Mouse (Mus musculus) heart, postnatal 0 days (tissue): ENCODE data around the gene Znrf2. TPM values are rescaled to one million over a fixed set of nuclear protein-coding genes. Genes with fewer than 3 reads are reported as not detected.
"Not testable (repeated sequence)": the region's sequence is repeated elsewhere in the genome, so short reads cannot be mapped to it uniquely, and the experiment has no call there.

Experiments
- ATAC-seq: fragments of 200-750 bp; cut with Nextera tagmentation; 2 replicates; pipeline ENCODE4 v1.8.0; 2017; ENCODE audit warnings: low read depth, moderate number of reproducible peaks, moderate library complexity; ENCODE audit not compliant: insufficient read depth
- DNase-seq: peaks from one replicate; pipeline ENCODE4 v3.0.0-alpha.2; 2016; ENCODE audit warnings: low spot score
- H3K27ac ChIP-seq: fragments of 300-500 bp; sonication (generic); 2 replicates; pipeline ENCODE4 v1.5.1; 2014; ENCODE audit warnings: low read depth, mild to moderate bottlenecking
- H3K27me3 ChIP-seq: fragments of 300-500 bp; sonication (generic); 2 replicates; pipeline ENCODE4 v1.6.1; 2014; ENCODE audit warnings: low read length, mixed read lengths; ENCODE audit not compliant: control insufficient read depth, insufficient read depth
- H3K36me3 ChIP-seq: fragments of 300-500 bp; sonication (generic); replicated peaks from 2 replicates; pipeline ENCODE4 v1.6.1; 2014; ENCODE audit warnings: low read length, mixed read lengths; ENCODE audit not compliant: control insufficient read depth, insufficient read depth
- H3K4me1 ChIP-seq: fragments of 300-500 bp; sonication (generic); 2 replicates; pipeline ENCODE4 v1.6.1; 2014; ENCODE audit warnings: antibody characterized with exemption; ENCODE audit not compliant: control insufficient read depth, insufficient read depth
- H3K4me2 ChIP-seq: fragments of 300-500 bp; sonication (generic); 2 replicates; pipeline ENCODE4 v1.6.1; 2014; ENCODE audit warnings: low read depth, mild to moderate bottlenecking, low read length, moderate library complexity
- H3K4me3 ChIP-seq: fragments of 300-500 bp; sonication (generic); 2 replicates; pipeline ENCODE4 v1.5.1; 2014; ENCODE audit warnings: low read depth, low read length
- H3K9ac ChIP-seq: fragments of 300-500 bp; sonication (generic); replicated peaks from 2 replicates; pipeline ENCODE4 v1.6.1; 2014; ENCODE audit warnings: low read depth, low read length, mixed read lengths
- H3K9me3 ChIP-seq: fragments of 300-500 bp; sonication (generic); replicated peaks from 2 replicates; pipeline ENCODE4 v1.6.1; 2016; ENCODE audit warnings: low read length; ENCODE audit not compliant: control insufficient read depth
- CTCF ChIP-seq: IDR thresholded peaks from 2 replicates; pipeline ENCODE4 v1.5.1; 2016; ENCODE audit warnings: antibody characterized with exemption, control low read depth, low read depth
- EP300 ChIP-seq: IDR thresholded peaks from 2 replicates; pipeline ENCODE4 v1.6.1; 2016; ENCODE audit warnings: antibody characterized with exemption, low read depth
- WGBS: fragments of 180-500 bp; shearing (Covaris S2); extraction: QIAGEN DNeasy Blood & Tissue Kit; methylation state at CpG from one replicate; pipeline ENCODE4 v1.1.7; 2014; 5-methylcytosine and 5-hydroxymethylcytosine counted together
- polyA plus RNA-seq: library from polyadenylated mRNA; unstranded; fragments of >200 nt; fragmentation: Nextera tagmentation; extraction: Ambion mirVana; gene quantifications from 2 replicates; pipeline ENCODE4 v1.2.1, GENCODE M21; 2015
- total RNA-seq: library from RNA; depleted of rRNA; stranded (reverse); fragments of >200 nt; gene quantifications from 2 replicates; pipeline ENCODE4 v1.2.3, GENCODE M21; 2014; ENCODE audit warnings: low replicate concordance

Znrf2 gene
- total and polyA plus RNA-seq, 2 experiments from 2014 or later: 4.3 to 7.1 TPM

DNA sequence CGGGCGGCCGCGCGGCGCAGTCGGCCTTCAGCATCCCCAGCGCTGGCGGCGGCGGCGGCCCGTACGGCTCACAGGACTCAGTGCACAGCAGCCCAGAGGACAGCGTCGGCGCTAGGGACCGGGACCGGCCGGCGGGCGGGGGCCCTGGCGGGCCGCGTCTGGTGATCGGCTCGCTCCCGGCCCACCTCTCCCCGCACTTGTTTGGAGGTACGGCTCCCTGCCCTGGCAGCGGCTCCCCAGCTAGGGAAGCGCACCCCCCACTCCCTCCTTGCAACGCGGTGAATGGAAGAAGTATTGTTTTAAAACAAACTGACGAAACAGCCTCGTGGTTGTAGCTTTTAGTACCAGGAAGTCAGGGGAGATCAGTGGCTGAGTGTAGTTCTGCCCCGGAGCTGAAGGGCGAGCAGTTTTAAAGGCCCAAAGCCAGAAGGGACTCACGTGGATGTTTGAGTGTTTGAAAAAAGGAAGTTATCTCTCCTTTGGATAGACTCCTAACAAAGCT, 601 bp downstream of the Znrf2 start:
- H3K9me3 ChIP-seq: no peaks in the 10 kb centered on the region
- peak; percentile 45 for ATAC-seq

DNA sequence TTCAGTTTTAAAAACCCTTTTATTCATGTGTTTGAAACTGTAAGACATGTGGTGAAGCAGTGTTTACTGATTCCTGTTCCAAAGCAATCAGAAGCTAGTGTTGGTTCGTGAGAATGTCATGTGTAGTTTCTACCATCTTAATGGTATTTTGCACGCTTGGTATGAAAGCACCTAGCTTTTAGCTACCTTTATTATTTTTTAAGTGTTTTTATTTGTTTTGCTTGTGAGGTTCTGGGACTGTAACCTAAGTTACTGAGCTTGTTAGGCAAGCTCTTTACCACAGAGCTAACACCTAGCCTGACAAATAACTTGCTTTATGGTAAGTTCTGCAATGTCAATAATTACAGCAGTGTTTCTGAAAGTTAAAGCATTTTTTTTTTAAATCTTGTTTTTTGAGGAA, 1.7 kb downstream of the Znrf2 start:
- Histone ChIP-seq H3K9me3 (no peaks in the 10 kb centered on the region), H3K36me3 (no peaks in the 10 kb centered on the region), H3K9ac (peak overlapping the region; percentile 93), H3K27me3 (no peaks in the 10 kb centered on the region), H3K4me1 (peaks cover 25% of the 10 kb centered on the region), H3K4me3 (peak overlapping the region; percentile 76), H3K4me2 (peak overlapping the region; percentile 62), H3K27ac (peak overlapping the region; percentile 97; the same call in 1 of the 2 replicates)
- DNase-seq (no peak), ATAC-seq (no peak)
- WGBS: 50% methylated on average over 2 of the region's 2 CpGs
- no peak for TF ChIP-seq EP300
- TF ChIP-seq CTCF: no peak

More for the DNA sequence above, 601 bp downstream of the Znrf2 start:
- no peaks in the 10 kb centered on the region for H3K27me3 ChIP-seq
- DNase-seq: peak; percentile 88
- H3K27ac ChIP-seq: peak overlapping the region; percentile 97
- TF ChIP-seq CTCF (no peak), EP300 (no peak)
- peak overlapping the region; percentile 76 for H3K4me3 ChIP-seq
- WGBS: 0% methylated on average over 34 of the region's 39 CpGs
- H3K36me3 ChIP-seq: no peaks in the 10 kb centered on the region
- peak overlapping the region; percentile 93 for H3K9ac ChIP-seq
- peaks cover 35% of the 10 kb centered on the region for H3K4me1 ChIP-seq
- peak overlapping the region; percentile 62 for H3K4me2 ChIP-seq

DNA sequence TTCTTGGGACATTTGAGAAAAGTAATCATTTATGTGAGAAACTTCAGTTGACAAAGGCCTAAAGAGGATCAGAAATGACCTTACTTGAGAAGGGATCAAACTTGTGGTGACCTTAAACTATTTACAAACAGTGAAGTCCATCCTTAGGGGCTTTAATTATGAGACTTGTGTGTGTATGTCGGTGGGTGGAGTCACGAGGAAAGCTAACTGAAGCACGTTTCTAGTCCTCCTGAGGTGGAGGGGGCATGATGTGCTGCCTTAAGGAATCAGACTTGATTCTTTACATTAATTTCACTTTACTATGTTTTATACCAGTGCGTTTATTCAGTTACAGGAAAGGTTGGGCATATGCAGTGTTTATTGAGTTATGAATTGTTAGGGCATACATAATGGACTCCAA, 2.6 kb downstream of the Znrf2 start:
- no peaks in the 10 kb centered on the region for H3K36me3 ChIP-seq
- H3K27me3 ChIP-seq: no peaks in the 10 kb centered on the region
- H3K4me2 ChIP-seq: peak overlapping the region; percentile 35; the same call in 1 of the 2 replicates
- WGBS: 37% methylated on average over 4 of the region's 4 CpGs
- H3K9ac ChIP-seq: no peak overlapping the region
- peaks cover 25% of the 10 kb centered on the region for H3K4me1 ChIP-seq
- ATAC-seq: no peak
- peak overlapping the region; percentile 4; the same call in 1 of the 2 replicates for H3K4me3 ChIP-seq
- no peak for DNase-seq
- H3K9me3 ChIP-seq: no peaks in the 10 kb centered on the region
- TF ChIP-seq CTCF: no peak
- no peak for TF ChIP-seq EP300
- no peak overlapping the region for H3K27ac ChIP-seq

DNA sequence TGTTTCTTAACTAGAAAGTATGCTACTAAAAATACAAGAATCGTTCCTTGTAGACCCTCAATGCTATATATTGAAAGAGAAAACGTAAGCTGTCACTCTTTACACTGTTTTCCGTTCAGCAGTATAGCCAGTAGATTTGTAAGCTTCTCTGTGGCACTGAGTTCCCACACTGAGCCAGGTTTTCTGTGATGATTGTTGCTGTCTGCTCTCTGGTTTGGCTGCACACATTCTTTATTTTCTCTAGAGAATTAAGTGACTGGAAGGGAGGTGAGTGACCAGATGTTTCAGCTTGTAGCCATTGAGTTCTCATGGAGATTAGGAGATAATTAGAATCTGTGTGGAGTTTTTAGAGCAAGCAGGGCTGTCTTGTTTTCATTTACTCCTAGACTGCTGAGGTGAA, 3.0 kb downstream of the Znrf2 start:
- Histone ChIP-seq H3K36me3 (no peaks in the 10 kb centered on the region), H3K27me3 (no peaks in the 10 kb centered on the region), H3K27ac (no peak overlapping the region), H3K4me3 (no peak overlapping the region), H3K4me2 (peak overlapping the region; percentile 14; the same call in 1 of the 2 replicates), H3K9ac (no peak overlapping the region), H3K4me1 (peaks cover 25% of the 10 kb centered on the region), H3K9me3 (no peaks in the 10 kb centered on the region)
- WGBS: 61% methylated on average over 3 of the region's 3 CpGs
- no peak for DNase-seq
- TF ChIP-seq EP300 (no peak), CTCF (no peak)
- ATAC-seq: no peak

DNA sequence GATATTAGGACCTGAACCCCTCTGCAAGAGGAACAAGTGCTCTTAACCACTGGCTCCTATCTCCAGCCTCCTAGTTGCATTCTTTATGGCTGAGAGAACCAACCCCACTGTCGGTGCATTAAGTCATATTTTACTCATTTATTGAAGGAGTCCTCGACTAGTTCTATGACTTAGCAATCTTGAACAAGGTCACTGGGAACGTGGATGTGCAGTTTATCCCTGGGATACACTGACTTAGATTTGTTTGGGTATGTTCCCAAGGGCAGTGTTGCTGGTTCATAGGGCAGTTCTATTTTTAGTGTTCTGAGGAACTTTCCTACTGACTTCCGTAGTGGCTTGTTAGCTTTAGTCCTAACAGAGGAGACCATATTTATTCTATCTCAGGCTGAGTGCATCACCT, 5.6 kb downstream of the Znrf2 start:
- DNase-seq (peak; percentile 53), ATAC-seq (peak; percentile 43; the same call in 1 of the 2 replicates)

DNA sequence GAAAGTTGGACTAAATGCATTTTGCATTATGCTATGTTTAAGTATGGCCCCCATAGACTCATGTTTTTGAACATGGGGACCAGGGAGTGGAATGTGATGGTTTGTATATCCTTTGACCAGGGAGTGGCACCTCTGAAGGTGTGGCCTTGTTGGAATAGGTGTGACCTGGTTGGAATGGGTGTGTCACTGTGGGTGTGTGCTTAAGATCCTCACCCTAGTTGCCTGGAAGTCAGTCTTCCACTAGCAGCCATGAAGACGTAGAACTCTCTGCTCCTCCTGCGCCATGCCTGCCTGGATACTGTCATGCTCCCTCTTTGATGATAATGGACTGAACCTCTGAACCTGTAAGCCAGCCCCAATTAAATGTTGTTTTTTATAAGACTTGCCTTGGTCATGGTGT, 7.8 kb downstream of the Znrf2 start:
- H3K27ac ChIP-seq: not testable (repeated sequence)

More for the DNA sequence above, 5.6 kb downstream of the Znrf2 start:
- H3K4me2 ChIP-seq: no peak overlapping the region
- no peak overlapping the region for H3K4me3 ChIP-seq
- H3K36me3 ChIP-seq: no peaks in the 10 kb centered on the region
- no peak for TF ChIP-seq CTCF
- no peak for TF ChIP-seq EP300
- H3K27me3 ChIP-seq: no peaks in the 10 kb centered on the region
- no peak overlapping the region for H3K9ac ChIP-seq
- WGBS: 24% methylated on average over 4 of the region's 4 CpGs
- peaks cover 25% of the 10 kb centered on the region for H3K4me1 ChIP-seq
- H3K27ac ChIP-seq: peak overlapping the region; percentile 58
- H3K9me3 ChIP-seq: no peaks in the 10 kb centered on the region

More for the DNA sequence above, 7.8 kb downstream of the Znrf2 start:
- H3K9me3 ChIP-seq, H3K36me3 ChIP-seq, H3K4me2 ChIP-seq, H3K4me3 ChIP-seq, ATAC-seq, DNase-seq, H3K9ac ChIP-seq, H3K27me3 ChIP-seq: not testable (repeated sequence)
- 94% methylated on average over 2 of the region's 2 CpGs for WGBS
- peaks cover 19% of the 10 kb centered on the region for H3K4me1 ChIP-seq
